Mouse (Mus musculus): ENCODE results near the gene Zfp958.

DNA sequence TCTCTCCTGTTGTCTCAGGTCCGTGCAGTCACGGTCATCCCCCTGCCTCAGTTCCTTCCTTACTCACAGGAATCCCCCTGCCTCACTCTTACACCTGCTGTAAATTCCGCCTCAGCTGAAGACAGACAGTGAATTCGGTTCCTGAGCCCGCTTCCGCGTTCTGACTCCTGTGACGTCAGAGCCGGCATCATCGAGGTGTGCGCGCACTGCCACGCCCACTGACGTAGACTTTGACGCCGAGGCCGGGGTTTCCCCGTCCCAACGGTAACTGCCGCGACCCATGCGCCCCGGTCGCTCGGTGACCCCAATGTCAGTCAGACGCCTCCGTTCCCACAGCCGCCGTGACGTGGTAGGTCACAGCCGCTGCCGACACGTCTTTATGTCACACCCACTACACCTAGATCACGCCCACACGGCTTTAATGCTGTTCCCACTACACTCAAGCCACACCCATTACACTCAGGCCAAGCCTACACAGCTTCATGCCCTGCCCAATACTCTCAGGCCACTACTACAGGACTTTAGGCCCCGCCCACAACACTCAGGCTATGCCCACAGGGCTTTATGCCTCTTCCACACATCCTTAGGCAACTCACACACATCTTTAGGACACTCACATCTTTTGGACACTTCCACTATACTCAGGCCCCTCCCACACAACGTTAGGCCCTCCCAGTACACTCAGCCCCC lies 65.4 kb downstream of the Zfp958 start:
- TF ChIP-seq CTCF (IDR thresholded peaks at IDR 0.05; ENCODE audit: insufficient read depth, low read depth, low read length) (no peak), POLR2A (IDR thresholded peaks at IDR 0.05; ENCODE audit: insufficient read depth, low read depth, low read length) (peak; percentile 39)

Data from olfactory bulb, adult 2 months (tissue).